Comparison of ENCODE assay signal across 7 mouse cellular contexts in the genomic region with DNA sequence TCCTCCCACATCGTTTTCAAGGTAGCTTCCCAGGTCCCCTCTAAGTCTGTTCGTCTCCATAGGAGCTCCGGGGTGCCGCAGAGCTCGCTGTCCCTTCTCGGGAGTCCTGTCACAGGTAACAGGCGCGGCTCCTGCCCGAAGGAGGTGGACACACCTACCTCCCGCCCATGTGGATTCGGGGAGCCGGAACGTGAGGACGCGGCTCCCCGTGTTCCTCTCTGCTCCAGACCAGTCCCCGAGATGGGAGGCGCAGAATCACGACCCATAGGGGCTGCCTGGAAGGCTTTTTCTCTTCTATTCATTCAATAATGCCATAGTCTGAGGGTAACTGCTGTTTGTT. TPM values are rescaled to one million over a fixed set of nuclear protein-coding genes. Genes with fewer than 3 reads are reported as not detected.
DNase-seq lines count a peak whose midpoint lies in the region; ATAC-seq and TF ChIP-seq lines count a peak whose summit lies in the region.

No protein-coding gene starts in this region.

- no peak for DNase-seq in forebrain, embryonic 10.5 days (ENCODE audit: extremely low spot score, low spot score)
- DNase-seq in midbrain, postnatal 0 days (ENCODE audit: low spot score) = peak; percentile 24
- DNase-seq in spleen, postnatal 14 days (ENCODE audit: low spot score in 2 of 2) = no peak
- DNase-seq in thymus, postnatal 0 days (ENCODE audit: low spot score) = no peak

- H3K4me3 ChIP-seq in megakaryocyte, embryonic 14.5 days (replicated peaks) = peak overlapping the region; percentile 95
- peak overlapping the region; percentile 90 for H3K4me3 ChIP-seq in forebrain, embryonic 10.5 days
- peak overlapping the region; percentile 93 for H3K4me3 ChIP-seq in intestine, postnatal 0 days (ENCODE audit: low read depth, low read length)
- H3K4me3 ChIP-seq in midbrain, postnatal 0 days (ENCODE audit: low read depth, low read length) = peak overlapping the region; percentile 69

- WGBS in forebrain, embryonic 10.5 days = under 1% methylated on average over 19 of the region's 19 CpGs
- WGBS in intestine, postnatal 0 days = under 1% methylated on average over 19 of the region's 19 CpGs
- WGBS in midbrain, postnatal 0 days = under 1% methylated on average over 19 of the region's 19 CpGs

- ATAC-seq in megakaryocyte, adult 5-6 weeks (ENCODE audit: poor library complexity, severe bottlenecking) = no peak
- no peak for ATAC-seq in intestine, postnatal 0 days
- ATAC-seq in midbrain, postnatal 0 days (ENCODE audit: low FRiP score) = no peak

- H3K27ac ChIP-seq in forebrain, embryonic 10.5 days = peak overlapping the region; percentile 89
- H3K27ac ChIP-seq in intestine, postnatal 0 days (ENCODE audit: low read depth, low read length) = peak overlapping the region; percentile 85
- peak overlapping the region; percentile 95 for H3K27ac ChIP-seq in midbrain, postnatal 0 days (ENCODE audit: low read depth, low read length)

- H3K9me3 ChIP-seq in megakaryocyte, embryonic 14.5 days = no peaks in the 10 kb centered on the region
- H3K9me3 ChIP-seq in forebrain, embryonic 10.5 days = no peaks in the 10 kb centered on the region
- H3K9me3 ChIP-seq in intestine, postnatal 0 days (ENCODE audit: control insufficient read depth) = no peaks in the 10 kb centered on the region
- H3K9me3 ChIP-seq in midbrain, postnatal 0 days (ENCODE audit: low read length) = no peaks in the 10 kb centered on the region

- H3K36me3 ChIP-seq in megakaryocyte, embryonic 14.5 days (replicated peaks; ENCODE audit: low read length) = no peaks in the 10 kb centered on the region
- no peaks in the 10 kb centered on the region for H3K36me3 ChIP-seq in forebrain, embryonic 10.5 days (replicated peaks)
- no peaks in the 10 kb centered on the region for H3K36me3 ChIP-seq in intestine, postnatal 0 days (ENCODE audit: control insufficient read depth, insufficient read depth)
- H3K36me3 ChIP-seq in midbrain, postnatal 0 days (ENCODE audit: insufficient read depth, low read length) = no peaks in the 10 kb centered on the region

- H3K4me2 ChIP-seq in intestine, postnatal 0 days (replicated peaks; ENCODE audit: low read depth) = peak overlapping the region; percentile 82
- peak overlapping the region; percentile 78 for H3K4me2 ChIP-seq in midbrain, postnatal 0 days (ENCODE audit: low read depth, low read length, poor library complexity, severe bottlenecking)

- H3K4me1 ChIP-seq in megakaryocyte, embryonic 14.5 days = peaks cover 40% of the 10 kb centered on the region
- peaks cover 35% of the 10 kb centered on the region for H3K4me1 ChIP-seq in forebrain, embryonic 10.5 days
- peaks cover 11% of the 10 kb centered on the region; the same call in 1 of the 2 replicates for H3K4me1 ChIP-seq in intestine, postnatal 0 days (replicated peaks; ENCODE audit: control insufficient read depth, insufficient read depth, low read length)
- peaks cover 14% of the 10 kb centered on the region for H3K4me1 ChIP-seq in midbrain, postnatal 0 days (ENCODE audit: insufficient read depth, low read length)

- H3K9ac ChIP-seq in intestine, postnatal 0 days (ENCODE audit: low read depth, low read length) = peak overlapping the region; percentile 56
- H3K9ac ChIP-seq in midbrain, postnatal 0 days (replicated peaks; ENCODE audit: low read length, poor library complexity, severe bottlenecking) = peak overlapping the region; percentile 74

- peaks cover 4% of the 10 kb centered on the region for H3K27me3 ChIP-seq in megakaryocyte, embryonic 14.5 days (replicated peaks)
- H3K27me3 ChIP-seq in forebrain, embryonic 10.5 days (ENCODE audit: poor library complexity, severe bottlenecking) = peaks cover 5% of the 10 kb centered on the region; the same call in 1 of the 2 replicates
- no peaks in the 10 kb centered on the region for H3K27me3 ChIP-seq in intestine, postnatal 0 days (replicated peaks; ENCODE audit: control insufficient read depth, insufficient read depth, low read length)
- H3K27me3 ChIP-seq in midbrain, postnatal 0 days (ENCODE audit: insufficient read depth, low read length) = no peaks in the 10 kb centered on the region

- no peak for TF ChIP-seq CTCF in intestine, postnatal 0 days (IDR thresholded peaks at IDR 0.05; ENCODE audit: low read depth)
- 0 out of 2 replicates have a peak, but pooled peaks have one; percentile 0 for TF ChIP-seq CTCF in midbrain, postnatal 0 days (IDR thresholded peaks at IDR 0.05)

RNA-seq across cellular contexts. Expression of a gene that starts 0.7 kb away (rescaled TPM):
- polyA plus RNA-seq in megakaryocyte, embryonic 14.5 days (2012; ENCODE audit: insufficient read depth, low replicate concordance) = 27.5 and 46.5 TPM in 2 replicates
- 23.3 and 30.2 TPM in 2 replicates for total RNA-seq in megakaryocyte, adult 5-6 weeks (2015)
- total RNA-seq in megakaryocyte, adult 5-6 weeks (2017) = 6.8 and 11.8 TPM in 2 replicates
- 9.3 and 12.4 TPM in 2 replicates for polyA plus RNA-seq in forebrain, embryonic 10.5 days (2016; fragmentation: Nextera tagmentation; extraction: Ambion mirVana)
- polyA plus RNA-seq in intestine, postnatal 0 days (2015; fragmentation: Nextera tagmentation; extraction: Ambion mirVana) = 22.0 and 25.6 TPM in 2 replicates
- total RNA-seq in midbrain, postnatal 0 days (2014; rRNA removed) = 72.8 and 80.7 TPM in 2 replicates
- 12.9 and 13.9 TPM in 2 replicates for polyA plus RNA-seq in midbrain, postnatal 0 days (2015; fragmentation: Nextera tagmentation; extraction: Ambion mirVana)
- 5.3 and 5.9 TPM in 2 replicates for polyA plus RNA-seq in thymus, postnatal 0 days (2015; fragmentation: Nextera tagmentation; extraction: Ambion mirVana)
